Mouse (Mus musculus) ES-Bruce4 (cell line): ENCODE data around the gene Sat2. TPM values are rescaled to one million over a fixed set of nuclear protein-coding genes. Genes with fewer than 3 reads are reported as not detected.

Source experiments
- H3K27ac ChIP-seq: 2 replicates; pipeline ENCODE4 v1.5.1; 2012; ENCODE audit warnings: low read length, inconsistent platforms; ENCODE audit not compliant: insufficient read depth
- H3K27me3 ChIP-seq: 2 replicates; pipeline ENCODE4 v1.6.1; 2012; ENCODE audit warnings: mild to moderate bottlenecking, low read length, inconsistent platforms; ENCODE audit not compliant: control insufficient read depth, poor library complexity, insufficient read depth, severe bottlenecking
- H3K36me3 ChIP-seq: 2 replicates; pipeline ENCODE4 v1.6.1; 2012; ENCODE audit warnings: inconsistent platforms, mild to moderate bottlenecking, low read length, moderate library complexity; ENCODE audit not compliant: control insufficient read depth, poor library complexity, insufficient read depth, severe bottlenecking
- H3K4me1 ChIP-seq: one replicate; pipeline ENCODE4 v1.8.1; 2011; ENCODE audit warnings: low read length; ENCODE audit not compliant: control insufficient read depth, insufficient read depth
- H3K4me3 ChIP-seq: 2 replicates; pipeline ENCODE4 v1.5.1; 2011; ENCODE audit warnings: low read depth, mild to moderate bottlenecking, low read length
- H3K9ac ChIP-seq: 2 replicates; pipeline ENCODE4 v1.6.1; 2012; ENCODE audit warnings: low read depth, mild to moderate bottlenecking, inconsistent platforms; ENCODE audit not compliant: poor library complexity, severe bottlenecking
- H3K9me3 ChIP-seq: replicated peaks from 2 replicates; pipeline ENCODE4 v1.6.1; 2012; ENCODE audit warnings: mild to moderate bottlenecking, low read length, inconsistent platforms; ENCODE audit not compliant: control insufficient read depth, poor library complexity, insufficient read depth, severe bottlenecking
- CTCF ChIP-seq: IDR thresholded peaks from one replicate; pipeline ENCODE4 v1.8.1; 2011; ENCODE audit warnings: low read depth, low read length
- EP300 ChIP-seq: IDR thresholded peaks from 2 replicates; pipeline ENCODE4 v1.6.1; 2011; ENCODE audit warnings: low read depth, low read length; ENCODE audit not compliant: insufficient read depth
- POLR2A ChIP-seq: IDR thresholded peaks from one replicate; pipeline ENCODE4 v1.8.1; 2011; ENCODE audit warnings: low read length; ENCODE audit not compliant: insufficient read depth
- polyA plus RNA-seq: library from polyadenylated mRNA; stranded (reverse); fragments of >200 nt; gene quantifications from 2 replicates; pipeline ENCODE4 v1.2.4, GENCODE M21; 2011; ENCODE audit warnings: low read depth; ENCODE audit not compliant: missing spikeins, insufficient read depth, insufficient read length

Gene Sat2
- polyA plus RNA-seq, 1 experiment, result 9.1 TPM

DNA sequence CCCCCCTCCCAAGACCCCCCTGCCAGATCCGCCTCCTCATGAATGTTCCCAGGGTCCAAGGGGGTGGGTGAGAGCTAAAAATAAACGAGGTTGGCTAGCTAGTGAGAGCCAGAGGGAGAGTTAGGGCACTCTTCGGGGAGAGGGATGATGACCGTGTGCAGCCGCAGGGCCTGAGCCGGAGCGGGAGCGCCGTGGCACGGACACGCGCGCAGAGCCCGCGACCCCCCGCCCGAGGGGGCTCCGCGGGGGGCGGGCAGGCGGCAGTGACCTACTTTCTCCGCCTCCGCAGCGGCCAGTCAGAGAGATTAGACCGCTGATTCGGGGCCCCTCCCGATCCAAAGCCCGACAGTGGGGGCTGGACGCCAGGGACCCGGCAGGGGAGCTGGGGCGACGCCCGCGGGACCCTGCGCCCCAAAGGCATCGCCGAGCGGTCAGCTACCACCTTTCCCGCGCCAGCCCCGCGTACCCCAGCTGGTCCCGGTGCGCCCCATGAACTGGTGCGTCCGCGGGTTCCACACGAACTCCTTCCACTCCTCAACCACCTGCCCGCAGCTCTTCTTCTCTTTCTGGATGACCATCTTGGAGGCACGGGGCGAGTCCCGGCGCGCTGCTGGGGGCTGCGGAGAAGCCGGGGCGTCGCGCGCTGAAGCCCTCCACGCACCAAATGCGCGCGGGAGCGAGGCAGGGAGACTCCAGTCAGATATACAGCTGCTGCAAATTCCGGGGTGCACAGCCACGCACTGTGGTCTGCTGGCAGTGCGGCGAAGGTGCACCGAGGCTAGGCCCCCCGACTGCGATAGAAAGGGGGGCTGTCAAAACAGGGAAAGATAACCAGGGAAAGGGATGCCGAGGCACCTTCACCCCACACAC, 16.8 kb upstream of the Sat2 start:
- peak overlapping the region; percentile 69 for H3K4me3 ChIP-seq
- no peaks in the 10 kb centered on the region for H3K9me3 ChIP-seq
- peaks cover 8% of the 10 kb centered on the region for H3K27me3 ChIP-seq
- H3K27ac ChIP-seq, result no peak overlapping the region
- peaks cover 4% of the 10 kb centered on the region for H3K4me1 ChIP-seq
- peak overlapping the region; percentile 55 for H3K9ac ChIP-seq
- H3K36me3 ChIP-seq, result no peaks in the 10 kb centered on the region
- no peak for TF ChIP-seq POLR2A
- TF ChIP-seq CTCF, result no peak
- TF ChIP-seq EP300, result no peak

- Histone ChIP-seq H3K9ac (peak within 1 kb of the TSS; percentile 55), H3K27ac (no peak within 1 kb of the TSS), H3K36me3 (no peaks in the 10 kb centered on the region), H3K4me3 (peak within 1 kb of the TSS; percentile 69), H3K27me3 (peaks cover 8% of the 10 kb centered on the region), H3K9me3 (no peaks in the 10 kb centered on the region), H3K4me1 (peaks cover under 1% of the 10 kb centered on the region)
- TF ChIP-seq EP300, result peak; percentile 60; the same call in 1 of the 2 replicates
- no peak for TF ChIP-seq CTCF
- TF ChIP-seq POLR2A, result peak; percentile 93
These were observed 15.9 kb upstream of the Sat2 start, which contains the start of gene Atp1b2 for GRCm38 (mm10) chr11:69605726-69606490. Gene Atp1b2 (minus strand): TSS chr11:69605942.

GRCm38 (mm10) chr11:69606491-69606795, 15.4 kb upstream of the Sat2 start:
- TF ChIP-seq POLR2A, result no peak
- TF ChIP-seq EP300, result no peak
- TF ChIP-seq CTCF, result no peak
- H3K4me1 ChIP-seq, result no peaks in the 10 kb centered on the region
- H3K27me3 ChIP-seq, result peaks cover 8% of the 10 kb centered on the region
- H3K9ac ChIP-seq, result peak overlapping the region; percentile 31; the same call in 1 of the 2 replicates
- H3K9me3 ChIP-seq, result no peaks in the 10 kb centered on the region
- H3K27ac ChIP-seq, result no peak overlapping the region
- no peaks in the 10 kb centered on the region for H3K36me3 ChIP-seq
- H3K4me3 ChIP-seq, result 0 out of 2 replicates have a peak overlapping the region, but pooled peaks have one; percentile 7

DNA sequence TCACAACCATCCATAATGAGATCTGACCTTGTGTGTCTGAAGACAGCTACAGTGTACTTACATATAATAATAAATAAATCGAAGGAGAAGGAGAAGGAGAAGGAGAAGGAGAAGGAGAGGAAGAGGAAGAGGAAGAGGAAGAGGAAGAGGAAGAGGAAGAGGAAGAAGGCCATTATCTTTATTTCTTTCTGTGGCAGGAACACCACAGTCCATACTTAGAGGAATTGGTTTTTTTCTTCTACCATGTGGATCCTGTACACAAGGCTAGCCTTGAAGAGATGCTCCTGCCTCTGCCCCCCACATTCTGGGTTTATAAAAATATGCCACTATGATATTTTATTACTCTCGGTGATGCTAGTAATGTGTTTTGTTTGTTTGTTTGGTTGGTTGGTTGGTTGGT, 15.0 kb upstream of the Sat2 start:
- no peak overlapping the region for H3K27ac ChIP-seq
- no peaks in the 10 kb centered on the region for H3K9me3 ChIP-seq
- TF ChIP-seq POLR2A (no peak), EP300 (no peak), CTCF (no peak)
- H3K4me1 ChIP-seq, result no peaks in the 10 kb centered on the region
- no peak overlapping the region for H3K4me3 ChIP-seq
- peaks cover 8% of the 10 kb centered on the region for H3K27me3 ChIP-seq
- no peaks in the 10 kb centered on the region for H3K36me3 ChIP-seq
- no peak overlapping the region for H3K9ac ChIP-seq

- Histone ChIP-seq H3K4me3 (no peak overlapping the region), H3K27me3 (peaks cover 8% of the 10 kb centered on the region), H3K9me3 (no peaks in the 10 kb centered on the region), H3K36me3 (no peaks in the 10 kb centered on the region), H3K27ac (no peak overlapping the region), H3K4me1 (peaks cover 1% of the 10 kb centered on the region), H3K9ac (no peak overlapping the region)
- TF ChIP-seq CTCF (no peak), EP300 (no peak), POLR2A (no peak)
These were observed 13.3 kb upstream of the Sat2 start for GRCm38 (mm10) chr11:69608525-69608924.
